Mouse (Mus musculus) urinary bladder, postnatal 14 days (tissue): ENCODE data around the gene Hist1h3g.

Experiments used
- DNase-seq: peaks from one replicate; pipeline ENCODE4 v3.0.0; 2021; ENCODE audit warnings: low spot score

The Hist1h3g gene

GRCm38 (mm10) chr13:23515826-23516620 is 19.2 kb upstream of the Hist1h3g start:
- DNase-seq, result no peak

DNA sequence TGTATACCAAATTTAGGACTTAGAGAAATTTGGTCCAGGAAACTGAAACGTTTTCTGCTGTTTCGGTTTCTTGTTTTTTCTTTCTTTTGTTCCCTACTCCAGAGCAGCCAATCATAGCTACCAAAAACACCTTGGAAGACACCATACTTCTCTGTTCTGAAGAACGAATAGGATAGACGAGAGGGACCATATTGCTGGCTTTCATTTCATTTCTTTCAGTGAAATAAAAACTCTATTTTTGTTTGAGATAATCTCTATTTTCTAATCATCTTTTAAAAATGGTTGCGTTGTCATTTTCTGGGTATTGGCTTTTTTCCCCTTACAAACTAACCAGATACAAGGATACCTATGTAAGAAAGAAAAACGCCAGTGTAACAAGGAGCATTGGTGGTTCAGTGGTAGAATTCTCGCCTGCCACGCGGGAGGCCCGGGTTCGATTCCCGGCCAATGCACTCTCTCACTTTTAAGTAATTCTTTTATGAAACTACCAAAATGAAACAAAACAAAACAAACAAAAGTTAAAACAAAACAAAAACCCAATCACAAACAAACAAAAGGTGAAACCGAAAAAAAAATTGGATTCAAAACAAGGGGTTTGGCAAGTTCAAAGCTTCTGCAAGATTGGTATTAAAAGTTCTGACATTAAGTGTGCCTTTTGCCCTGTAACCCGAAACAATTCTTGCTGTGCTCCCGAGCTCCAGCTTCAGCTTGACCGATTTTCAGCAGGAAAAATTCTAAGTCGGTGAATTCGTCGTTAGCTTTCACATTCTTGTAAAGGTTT is 18.2 kb upstream of the Hist1h3g start:
- peak; percentile 75 for DNase-seq

DNA sequence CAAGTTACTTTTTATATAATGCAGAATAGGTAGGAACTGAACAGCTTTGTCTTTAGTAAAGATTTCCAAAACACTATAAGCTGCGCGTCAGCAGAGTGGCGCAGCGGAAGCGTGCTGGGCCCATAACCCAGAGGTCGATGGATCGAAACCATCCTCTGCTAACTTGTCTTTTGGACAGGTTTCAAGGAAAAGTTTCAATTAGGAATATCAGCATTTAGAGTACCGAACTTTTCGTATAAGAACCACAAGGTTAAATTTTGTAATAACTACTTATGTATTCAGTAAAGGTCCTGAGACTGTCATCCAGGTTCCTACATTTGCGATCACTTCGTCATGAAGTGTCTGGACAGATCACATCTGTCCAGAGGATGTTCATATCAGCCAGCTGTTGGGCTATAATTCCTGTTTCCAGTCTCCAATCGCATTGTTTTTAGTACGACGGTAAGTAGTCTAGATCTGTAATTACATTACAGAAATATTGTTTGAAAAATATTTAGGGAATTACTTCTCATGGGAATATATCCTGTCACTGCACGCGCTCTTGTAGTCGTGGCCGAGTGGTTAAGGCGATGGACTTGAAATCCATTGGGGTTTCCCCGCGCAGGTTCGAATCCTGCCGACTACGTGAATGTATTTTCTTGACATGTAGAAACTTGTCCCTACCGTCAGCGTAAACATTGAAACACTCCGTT is 17.5 kb upstream of the Hist1h3g start:
- peak; percentile 90 for DNase-seq

GRCm38 (mm10) chr13:23518295-23518603 is 17.0 kb upstream of the Hist1h3g start:
- DNase-seq, result no peak

- DNase-seq, result peak; percentile 76
Observed at GRCm38 (mm10) chr13:23518885-23519284, 16.3 kb upstream of the Hist1h3g start.

- peak; percentile 76 for DNase-seq
Observed at GRCm38 (mm10) chr13:23519416-23519815, 15.8 kb upstream of the Hist1h3g start.

GRCm38 (mm10) chr13:23521703-23522102 is 13.5 kb upstream of the Hist1h3g start:
- peak; percentile 76 for DNase-seq

DNA sequence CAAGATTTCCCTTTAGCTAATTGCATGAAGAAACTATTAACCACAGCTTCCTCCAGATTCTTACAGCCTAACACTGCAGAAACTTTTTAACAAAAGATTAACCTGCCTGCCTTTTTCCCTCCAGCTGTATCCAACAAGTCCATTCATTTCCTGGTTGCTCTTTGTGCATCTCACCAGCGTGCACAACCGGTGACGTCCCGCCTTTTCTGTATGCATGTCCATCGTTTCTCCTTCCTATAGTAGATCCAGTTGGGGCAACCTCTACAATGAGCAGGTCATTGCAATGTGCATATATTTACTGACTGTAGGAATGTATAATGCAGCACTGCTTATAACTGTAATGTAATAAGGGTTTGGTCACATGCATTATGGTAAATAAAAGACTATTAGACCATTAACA is 11.2 kb upstream of the Hist1h3g start:
- DNase-seq, result no peak

- DNase-seq, result peak; percentile 75
Observed at GRCm38 (mm10) chr13:23524654-23525053, 10.6 kb upstream of the Hist1h3g start.

DNA sequence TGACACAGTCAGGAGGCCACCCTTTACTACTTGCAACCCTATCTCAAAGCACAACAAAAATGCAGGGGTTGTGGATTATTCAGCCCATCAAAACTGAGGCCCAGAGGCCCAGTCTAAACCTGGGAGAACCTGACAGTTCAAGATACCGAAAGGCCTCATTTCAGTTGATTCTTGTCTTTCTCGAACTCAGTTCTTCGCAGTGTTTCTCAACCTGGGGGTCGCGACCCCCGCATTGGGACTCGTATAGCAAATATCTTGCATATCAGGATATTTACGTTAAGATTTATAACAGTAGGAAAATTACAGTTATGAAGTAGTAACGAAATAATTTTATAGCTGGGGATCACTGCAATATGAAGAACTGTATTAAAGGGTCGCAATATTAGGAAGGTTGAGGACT is 9.3 kb upstream of the Hist1h3g start:
- no peak for DNase-seq

DNA sequence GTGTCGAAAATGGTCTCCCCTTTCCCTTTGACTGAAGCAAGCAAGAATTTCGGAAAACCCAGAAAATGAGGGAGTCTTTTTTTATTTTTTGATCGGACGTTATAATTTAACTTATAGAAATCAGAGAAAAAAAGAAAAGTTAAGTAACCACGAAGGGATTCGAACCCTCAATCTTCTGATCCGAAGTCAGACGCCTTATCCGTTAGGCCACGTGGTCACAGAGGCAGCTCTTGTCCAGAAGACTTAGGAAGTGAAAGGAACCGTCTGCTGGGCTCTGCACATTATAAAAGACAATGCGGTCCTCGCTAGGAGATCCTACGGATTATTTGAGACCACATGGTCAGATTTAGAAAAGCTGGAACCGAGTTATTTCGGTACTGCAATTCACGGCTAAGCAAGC is 8.9 kb upstream of the Hist1h3g start:
- DNase-seq, result peak; percentile 92

DNA sequence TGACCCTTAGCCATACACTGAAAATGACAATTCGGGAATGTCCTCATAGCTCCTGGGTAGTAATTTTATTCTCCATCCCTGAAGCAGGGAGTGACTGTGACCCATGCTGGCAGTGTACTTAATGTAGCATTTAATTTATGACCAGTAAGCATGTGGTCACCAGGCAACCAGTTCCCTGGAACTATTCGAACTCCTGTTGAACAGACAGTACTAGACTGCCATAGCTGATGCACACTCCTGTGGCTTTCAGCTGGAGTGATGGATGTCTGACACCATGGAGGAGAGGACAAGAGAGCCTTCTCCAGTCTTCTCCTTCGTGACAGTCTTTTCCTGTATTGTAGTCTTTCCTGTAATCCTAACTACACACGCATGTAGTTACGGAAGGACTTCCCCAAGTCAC is 6.2 kb upstream of the Hist1h3g start:
- DNase-seq, result no peak

DNA sequence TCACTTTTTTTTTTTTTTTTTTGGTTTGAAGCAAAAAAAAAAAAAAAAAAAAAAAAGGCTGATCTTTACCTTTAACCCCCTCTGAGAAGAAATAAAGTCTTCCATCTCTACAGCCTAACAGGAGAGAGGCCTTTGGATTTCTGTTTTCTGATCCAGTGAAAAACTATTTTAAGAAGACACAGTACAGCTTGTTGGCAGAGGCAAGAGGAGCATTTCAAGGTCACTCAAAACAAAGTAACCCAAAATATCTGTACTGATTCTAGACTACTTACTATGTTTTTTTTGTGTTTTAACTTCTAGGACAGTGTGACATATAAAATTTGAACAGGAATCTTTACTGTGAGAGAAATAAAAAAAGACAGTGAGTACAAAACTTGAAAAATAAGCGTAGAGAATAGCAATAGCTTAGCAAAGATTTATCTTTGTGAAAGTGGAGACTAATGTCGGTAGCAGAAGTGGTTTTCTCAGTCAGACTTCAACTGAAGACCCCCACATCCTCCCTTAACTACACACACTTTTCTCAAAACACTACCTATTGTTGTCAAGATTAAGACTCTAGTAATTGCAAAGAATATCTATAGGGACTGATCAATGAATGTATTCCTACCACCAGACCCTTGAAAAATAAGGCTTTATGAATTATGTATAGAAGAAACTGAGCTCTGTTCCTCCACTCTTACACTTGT is 5.6 kb upstream of the Hist1h3g start:
- DNase-seq, result no peak

DNA sequence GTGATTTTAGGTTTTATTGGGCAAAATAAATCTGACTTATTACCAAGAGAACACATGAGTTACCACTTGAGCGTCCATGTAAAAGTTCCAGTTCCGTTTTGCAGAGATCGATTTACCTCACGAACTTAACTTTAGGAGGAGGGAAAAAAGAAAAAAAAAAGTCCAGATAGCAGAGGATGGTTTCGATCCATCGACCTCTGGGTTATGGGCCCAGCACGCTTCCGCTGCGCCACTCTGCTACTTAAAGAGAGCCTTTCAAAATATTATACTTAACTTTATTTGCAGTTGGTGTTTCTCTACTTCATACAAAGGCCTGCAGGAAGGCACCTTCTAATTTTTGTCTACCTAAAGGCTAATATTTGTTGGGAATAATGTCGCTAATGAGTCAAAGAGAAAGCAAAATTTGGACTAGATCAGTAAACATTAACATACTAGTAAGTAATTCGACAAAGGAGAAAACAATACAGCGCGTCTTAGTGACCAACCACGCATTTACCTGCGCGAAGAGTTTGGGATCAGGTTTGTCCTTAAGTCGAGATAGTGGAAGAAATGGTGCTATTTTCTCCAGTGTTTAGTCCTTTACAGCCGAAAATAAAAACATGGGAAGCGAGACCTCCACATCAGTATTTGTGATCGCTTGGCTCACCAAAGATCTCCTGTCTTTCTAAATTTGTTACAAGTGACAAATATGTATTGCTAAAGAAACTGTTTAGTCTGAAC is 4.9 kb upstream of the Hist1h3g start:
- DNase-seq, result peak; percentile 56

DNA sequence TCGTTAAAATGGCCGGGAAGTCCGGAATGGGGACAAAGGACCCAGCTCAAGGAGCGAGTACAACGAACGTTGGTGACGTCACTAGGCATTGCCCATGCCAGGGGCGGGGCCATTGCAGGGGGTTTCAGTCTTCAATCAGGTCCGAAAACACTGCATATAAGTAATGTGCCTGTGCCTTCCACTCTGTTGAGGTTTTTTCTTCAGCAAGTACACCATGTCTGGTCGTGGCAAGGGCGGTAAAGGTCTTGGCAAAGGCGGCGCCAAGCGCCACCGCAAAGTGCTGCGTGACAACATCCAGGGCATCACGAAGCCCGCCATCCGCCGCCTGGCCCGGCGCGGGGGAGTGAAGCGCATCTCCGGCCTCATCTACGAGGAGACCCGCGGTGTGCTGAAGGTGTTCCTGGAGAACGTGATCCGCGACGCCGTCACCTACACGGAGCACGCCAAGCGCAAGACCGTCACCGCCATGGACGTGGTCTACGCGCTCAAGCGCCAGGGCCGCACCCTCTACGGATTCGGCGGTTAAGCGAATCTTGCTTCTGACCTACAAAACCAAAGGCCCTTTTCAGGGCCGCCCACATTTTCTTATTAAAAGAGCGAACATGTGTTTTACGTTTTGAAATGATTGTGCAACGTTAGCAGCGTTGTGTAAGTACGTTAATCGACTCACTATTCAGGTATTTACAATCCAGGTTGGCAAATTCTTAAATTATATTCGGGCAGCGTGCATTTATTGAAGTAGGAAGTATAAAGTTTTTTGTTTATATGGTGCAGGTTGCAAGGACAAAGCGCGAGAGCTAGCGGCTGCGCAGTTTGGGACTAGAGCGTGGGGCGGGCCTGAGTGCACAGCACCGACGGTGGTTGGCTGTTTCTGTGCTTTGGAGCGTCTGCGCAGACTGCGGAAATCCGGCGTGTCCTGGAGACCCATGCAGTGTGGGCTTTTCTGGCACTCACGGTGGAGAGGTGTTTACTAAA is 4.0 kb upstream of the Hist1h3g start, which contains the start of gene Hist1h4h:
TSS of gene Hist1h4h (plus strand) at position 150 of the 975 bp plus-strand sequence.
- peak; percentile 96 for DNase-seq

DNA sequence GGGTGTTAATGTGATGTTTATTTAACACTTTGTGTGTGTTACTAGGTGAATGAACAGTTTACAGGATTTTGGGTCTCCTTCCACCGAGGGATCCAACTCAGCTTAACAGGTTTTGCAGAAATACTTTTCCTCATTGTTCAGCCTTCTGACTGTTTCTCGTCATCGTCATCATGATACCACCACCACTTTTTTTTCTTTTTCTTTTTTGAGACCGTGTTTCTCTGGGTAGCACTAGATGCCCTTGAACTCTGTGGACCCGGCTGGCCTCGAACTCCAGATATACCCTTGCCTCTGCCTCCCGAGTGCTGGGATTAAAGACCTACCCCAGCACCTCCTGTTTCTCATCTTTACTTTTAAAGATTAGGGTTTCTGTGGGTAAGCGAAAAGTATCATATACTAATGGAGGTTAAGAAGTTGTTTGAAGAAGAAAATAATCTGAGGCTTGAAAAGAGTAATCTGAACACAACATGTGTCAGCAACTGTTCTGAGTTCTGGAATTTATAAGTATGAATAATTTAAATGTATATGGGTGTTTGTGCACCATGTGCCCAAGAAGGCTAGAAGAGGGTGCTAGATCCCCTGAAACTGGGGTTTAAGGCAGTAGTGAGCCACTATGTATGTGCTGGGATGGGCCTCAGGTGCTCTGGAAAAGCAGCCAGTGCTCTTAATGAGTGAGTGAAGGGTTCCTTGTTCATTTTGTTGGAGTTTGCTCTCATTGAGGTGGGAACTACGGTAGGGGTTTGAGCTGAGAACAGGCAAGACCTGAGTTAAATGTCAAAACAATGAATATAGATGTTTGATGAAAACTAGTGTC is 2.8 kb upstream of the Hist1h3g start:
- DNase-seq, result no peak

GRCm38 (mm10) chr13:23533560-23534367 is 1.5 kb upstream of the Hist1h3g start, which contains the start of gene Hist1h2af:
Hist1h2af (plus strand) TSS chr13:23533906.
- peak; percentile 74 for DNase-seq

GRCm38 (mm10) chr13:23534368-23535131 is 672 bp upstream of the Hist1h3g start:
- DNase-seq, result no peak
